Mouse (Mus musculus): Measurements from ENCODE around the gene Mrps5.

The Mrps5 gene

DNA sequence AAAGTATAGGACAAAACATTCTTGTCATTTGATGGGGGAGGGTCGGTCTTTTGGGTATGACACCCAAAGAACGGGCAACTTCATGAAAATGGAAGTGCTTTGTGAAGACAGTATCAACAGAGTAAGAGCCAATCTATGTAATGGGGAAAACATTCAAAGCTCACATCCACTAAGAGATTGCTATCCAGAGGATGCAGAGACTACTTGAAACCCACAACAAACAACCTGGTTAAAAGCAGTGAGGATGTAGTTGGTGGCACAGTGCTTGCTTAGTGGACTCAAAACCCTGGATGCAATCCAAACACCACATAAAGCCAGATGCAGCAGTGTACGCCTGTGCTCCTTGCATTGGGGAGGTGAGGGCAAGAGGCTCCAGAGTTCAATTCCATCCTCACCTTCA is 32.3 kb downstream of the Mrps5 start:
- DNase-seq (ENCODE audit: low spot score in 2 of 2), result no peak

DNA sequence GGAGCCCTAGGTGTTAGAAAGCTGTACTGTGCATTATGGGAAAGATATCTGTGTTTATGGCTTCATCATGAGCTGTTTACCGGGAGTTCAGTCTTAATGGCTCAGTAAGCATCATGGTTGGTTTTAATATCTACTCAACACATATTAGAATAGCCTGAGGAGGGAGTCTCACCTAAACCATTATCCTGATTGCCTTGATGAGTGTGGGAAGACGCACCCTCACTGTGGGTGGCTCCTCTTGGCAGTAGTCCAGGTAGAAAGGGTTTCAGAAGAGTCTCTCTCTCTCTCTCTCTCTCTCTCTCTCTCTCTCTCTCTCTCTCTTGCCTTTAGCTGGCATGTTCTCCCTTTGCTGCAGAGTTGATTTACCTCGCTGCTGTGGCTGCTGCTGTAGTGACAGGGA is 35.0 kb downstream of the Mrps5 start:
- DNase-seq (ENCODE audit: low spot score in 2 of 2), result no peak

DNA sequence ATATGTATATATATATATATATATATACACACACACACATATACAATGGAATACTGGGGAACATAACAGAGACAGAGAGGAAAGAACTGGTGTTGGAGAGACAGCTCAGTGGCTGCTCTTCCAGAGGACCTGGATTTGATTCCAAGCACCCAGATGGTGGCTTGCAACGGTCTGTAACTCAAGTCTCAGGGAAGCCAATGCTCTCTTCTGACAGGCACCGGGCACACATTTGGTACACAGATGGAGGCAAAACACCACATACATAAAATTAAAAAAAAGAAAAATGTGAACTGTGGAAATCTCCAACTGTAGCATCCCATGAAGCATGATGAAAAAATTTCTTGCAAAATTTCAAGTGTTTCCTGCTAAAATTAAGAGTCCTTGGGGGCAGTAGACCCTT is 37.8 kb downstream of the Mrps5 start:
- DNase-seq (ENCODE audit: low spot score in 2 of 2), result no peak

DNA sequence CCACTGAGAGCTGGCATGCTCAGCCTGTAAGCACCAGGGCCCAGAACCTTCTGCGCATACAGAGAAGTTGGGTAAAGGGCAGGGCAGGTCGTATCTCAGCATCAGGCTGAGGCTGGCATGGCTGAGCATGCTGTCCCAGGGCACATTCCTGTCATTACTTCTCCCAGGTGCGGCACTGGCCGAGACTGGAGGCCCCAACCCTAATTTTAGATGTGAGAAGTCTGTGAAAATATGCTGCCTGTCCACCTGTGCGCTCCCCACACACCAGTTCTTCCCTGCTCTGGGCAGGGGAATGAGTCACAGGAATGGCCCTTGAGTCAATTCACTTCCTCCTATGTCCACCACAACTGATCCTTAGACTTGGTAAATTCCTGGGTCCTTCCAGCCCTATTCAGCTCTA is 38.6 kb downstream of the Mrps5 start:
- DNase-seq (ENCODE audit: low spot score in 2 of 2), result peak in 1 of 2 experiments; percentile 67

DNA sequence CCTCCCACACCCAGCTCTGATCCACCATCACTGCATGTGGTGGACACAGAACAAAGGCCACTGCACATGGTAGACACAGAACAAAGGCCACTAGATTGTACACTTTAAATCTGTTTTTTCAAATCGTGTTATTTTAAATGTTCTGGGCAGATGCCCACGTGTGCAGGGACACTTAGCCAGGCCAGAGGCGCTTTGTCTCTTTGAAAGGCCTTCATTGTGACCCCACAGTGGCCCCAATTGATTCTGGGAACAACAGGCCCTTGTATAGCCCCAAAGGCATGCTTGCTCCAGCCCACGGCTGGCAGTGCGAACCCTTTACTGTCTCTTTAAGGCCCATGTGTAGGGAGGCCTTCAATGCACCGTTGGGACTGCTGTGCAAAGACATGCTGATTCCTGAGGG is 40.3 kb downstream of the Mrps5 start:
- DNase-seq (ENCODE audit: low spot score in 2 of 2), result no peak

DNA sequence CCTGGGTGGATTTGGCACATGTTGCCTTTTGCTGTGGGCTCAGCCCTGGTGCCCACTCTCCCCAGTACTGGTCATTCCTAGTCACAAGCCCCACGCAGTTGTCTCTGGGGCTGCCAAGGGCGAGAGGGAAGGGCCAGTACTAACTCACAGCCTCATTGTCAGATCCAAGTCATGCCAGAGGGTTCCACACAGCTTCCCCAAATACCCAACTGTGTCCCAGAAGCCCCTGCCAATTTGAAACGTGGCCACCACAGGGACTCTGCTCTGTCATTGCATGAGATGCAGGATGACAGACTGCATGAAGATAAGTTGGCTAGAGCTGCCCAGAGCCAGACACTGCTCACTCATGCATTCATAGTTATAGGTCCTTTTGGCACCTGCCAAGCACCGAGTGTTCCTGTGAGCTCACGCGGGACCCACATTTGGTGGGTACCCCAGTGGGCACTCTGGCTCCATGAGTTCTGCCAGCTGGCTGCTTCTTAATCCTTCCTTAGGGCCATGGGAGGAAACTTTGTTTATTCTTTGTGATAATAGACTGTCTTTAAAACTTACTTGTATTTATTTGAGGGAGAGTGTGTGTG is 41.1 kb downstream of the Mrps5 start:
- DNase-seq (ENCODE audit: low spot score in 2 of 2), result no peak

DNA sequence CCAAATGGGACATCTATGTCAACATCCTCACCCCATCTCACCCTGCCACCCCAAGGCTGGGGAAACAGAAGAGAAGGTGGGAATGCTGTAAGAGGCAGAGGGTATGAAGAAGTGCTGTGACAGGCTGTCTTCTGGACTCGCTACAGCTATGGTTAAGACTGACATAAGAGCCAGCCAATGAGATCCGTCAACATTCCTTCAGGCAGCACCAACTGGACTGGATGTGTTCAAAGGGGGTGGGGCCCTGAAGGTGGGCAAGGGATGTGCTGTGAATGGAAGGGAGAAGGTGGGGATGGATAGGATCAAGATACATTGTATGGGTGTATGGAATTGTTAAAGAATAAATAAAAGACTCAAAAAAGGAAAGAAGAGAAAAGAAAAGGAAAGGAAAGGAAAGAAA is 45.6 kb downstream of the Mrps5 start:
- no peak for DNase-seq (ENCODE audit: low spot score in 2 of 2)

DNA sequence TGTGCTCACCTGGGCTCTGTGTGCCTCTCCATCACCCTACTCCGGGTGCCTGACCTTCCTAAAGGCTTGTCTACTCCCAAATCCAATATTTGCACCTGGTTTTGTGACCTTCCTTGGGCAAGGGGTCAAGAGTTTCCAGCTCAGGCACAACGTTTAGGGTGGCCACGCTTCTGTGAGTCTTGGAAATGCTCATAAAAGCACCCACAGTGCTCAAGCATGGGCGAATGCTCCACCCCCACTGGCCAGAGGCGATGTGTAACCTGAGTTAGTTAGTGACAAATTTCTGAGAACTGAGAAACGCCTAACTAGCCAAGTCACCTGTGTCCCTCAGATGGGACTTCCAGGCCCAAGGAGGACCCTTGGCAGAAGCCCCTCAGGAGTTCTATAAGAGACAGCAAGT is 48.6 kb downstream of the Mrps5 start:
- no peak for DNase-seq (ENCODE audit: low spot score in 2 of 2)

DNA sequence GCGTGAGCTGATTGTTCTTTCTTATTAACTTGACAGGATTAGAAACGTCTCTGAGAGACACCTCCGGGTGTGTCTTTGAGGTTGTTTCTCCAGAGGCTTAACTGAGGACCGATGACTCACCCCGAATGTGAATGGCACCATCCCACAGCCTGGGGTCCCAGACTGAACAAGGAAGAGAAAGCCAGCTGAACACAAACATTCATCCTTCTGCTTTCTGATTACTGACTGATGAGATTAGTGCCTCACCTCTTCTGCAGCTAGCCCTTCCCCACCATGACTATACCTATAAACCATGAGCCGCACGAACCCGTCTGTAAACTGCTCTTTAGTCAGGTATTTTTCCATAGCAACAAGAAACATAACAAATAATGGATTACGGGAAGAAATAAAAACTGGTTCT is 52.0 kb downstream of the Mrps5 start:
- DNase-seq (ENCODE audit: low spot score in 2 of 2), result no peak

DNA sequence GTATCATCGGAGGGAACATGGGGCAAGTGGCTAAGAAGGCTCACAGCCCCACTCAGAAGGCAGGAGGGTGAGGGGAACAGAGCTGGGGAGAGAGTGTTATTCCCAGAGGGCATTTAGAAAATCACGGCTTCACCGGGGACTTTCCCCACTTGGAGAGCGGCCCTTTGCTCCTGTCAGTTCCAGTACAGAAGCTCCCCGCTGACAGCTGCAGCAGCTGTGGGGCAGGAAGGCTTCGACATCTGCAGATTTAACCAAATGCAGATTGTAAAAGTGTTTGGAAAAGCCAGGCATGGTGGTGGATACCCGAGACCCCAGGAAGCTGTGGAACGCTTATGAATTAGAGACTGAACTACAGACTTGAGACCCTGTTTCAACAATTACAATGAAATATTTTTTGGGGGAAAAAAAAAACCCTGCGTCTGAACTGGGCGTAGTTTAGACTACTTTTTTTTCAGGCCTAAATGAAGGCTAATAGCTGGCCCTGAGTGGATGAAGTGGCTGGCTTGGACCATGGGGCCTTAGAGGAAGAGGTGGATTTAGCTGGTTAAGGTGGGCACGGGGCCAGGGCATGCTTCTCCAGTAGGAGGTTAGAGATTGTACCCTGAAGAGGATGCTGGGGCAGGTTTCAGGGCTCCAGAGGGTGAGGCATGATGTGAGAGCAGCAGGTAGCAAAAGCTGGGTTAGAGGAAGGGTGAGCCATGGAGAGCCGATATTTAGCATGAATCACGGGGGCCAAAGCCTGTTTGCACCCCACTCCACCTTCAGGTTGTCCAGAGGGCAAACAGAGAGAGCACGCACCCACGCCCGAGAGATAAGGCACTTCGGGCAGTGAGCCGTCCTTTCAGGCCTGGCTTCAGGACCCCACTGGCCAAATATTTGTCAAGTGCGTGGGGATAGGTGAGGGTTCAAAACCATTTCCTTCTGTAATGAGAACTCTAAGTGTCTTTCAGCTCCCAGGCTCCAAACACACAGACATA is 57.0 kb downstream of the Mrps5 start:
- no peak for DNase-seq (ENCODE audit: low spot score in 2 of 2)

DNA sequence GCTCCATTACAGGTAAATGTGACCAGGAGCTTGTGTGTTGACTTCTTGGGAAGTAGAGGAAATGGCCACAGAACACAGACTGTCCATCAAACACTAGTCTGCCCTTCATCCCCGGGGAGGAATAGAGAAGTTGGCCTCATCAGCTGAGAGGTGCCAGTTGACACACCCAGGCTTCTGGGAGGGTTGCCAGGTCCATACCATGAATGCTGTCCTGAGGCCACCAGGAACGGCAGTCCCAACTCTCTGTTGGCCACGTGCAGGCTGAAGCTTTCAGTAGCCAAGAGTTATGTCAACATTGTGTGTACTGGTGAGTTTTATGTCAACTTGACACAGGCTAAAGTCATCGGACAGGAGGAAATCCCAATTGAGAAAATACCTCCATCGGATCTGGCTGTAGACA is 59.9 kb downstream of the Mrps5 start:
- DNase-seq (ENCODE audit: low spot score in 2 of 2), result no peak

DNA sequence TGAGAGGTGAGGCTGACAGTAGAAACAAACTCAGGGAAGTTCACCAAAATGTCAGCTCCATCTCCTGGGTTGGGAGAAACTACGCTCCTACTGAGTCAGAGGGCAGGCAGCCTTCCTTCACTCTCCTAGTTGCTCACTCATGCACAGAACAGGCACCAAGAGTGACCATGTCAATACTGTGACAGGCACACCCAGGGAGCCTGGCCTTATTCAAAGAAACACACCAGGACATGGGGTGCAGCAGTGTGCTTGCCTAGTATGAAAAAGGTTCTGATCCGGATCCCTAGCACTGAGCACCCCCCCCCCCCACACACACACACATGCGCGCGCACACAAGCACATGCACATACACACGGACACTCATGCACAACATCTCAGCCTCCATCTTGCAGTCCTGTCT is 61.1 kb downstream of the Mrps5 start:
- no peak for DNase-seq (ENCODE audit: low spot score in 2 of 2)

DNA sequence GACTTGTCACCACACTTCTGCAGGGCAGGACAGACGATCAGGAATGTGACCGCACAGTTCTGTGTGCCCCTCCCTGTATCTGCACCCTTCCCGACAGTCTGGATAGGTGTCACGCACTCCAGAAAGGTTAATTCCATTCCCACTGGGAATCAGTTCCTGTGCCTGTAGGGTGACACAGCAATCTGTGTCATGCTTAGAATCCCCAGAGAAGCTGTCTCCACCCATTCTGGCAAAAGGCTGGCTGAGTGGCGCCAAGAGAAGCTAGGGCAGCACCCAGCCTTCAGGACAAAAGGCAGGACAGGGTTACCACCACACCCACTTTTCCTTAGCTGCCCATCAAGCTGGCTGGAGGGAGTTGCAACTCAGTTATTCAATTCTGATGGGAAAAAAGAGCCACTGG is 62.9 kb downstream of the Mrps5 start:
- no peak for DNase-seq (ENCODE audit: low spot score in 2 of 2)

DNA sequence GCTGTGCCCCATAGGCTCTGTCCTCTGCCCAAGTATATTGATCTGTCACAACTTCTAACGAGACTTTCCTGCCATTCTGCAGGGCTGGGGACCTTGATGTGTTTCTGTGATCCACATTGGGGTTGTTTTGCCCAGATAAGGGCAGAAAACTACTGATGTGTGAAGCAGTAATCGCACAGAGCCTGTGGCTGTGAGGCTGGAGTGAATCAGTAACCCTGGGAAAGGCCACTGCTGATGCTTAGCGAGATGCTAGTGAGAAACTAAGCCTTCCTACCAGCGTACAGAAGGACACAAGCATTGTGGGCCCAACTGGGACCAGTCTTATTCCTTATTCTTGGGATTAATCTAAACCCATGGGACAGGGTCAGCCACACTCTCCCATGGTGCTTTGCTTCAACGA is 64.6 kb downstream of the Mrps5 start:
- DNase-seq (ENCODE audit: low spot score in 2 of 2), result no peak

DNA sequence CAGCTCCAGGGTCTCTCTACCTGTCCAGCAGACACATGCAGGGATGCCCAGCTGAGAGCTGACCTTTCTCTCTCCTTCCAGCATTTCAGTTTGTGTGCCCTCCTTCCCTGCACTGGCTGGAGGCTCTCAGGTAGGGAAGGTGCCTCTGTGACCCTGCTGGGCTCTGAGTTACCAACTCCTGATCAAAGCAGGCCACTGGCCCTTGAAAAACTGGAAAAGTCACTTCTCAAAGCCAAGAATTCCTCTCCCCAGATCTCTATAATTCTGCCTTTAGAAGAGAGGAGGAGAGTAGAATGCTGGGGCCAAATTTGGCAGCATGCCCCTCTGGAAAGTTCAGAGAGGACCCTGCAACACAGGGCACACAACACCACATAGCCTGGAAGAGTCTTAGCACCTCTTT is 65.3 kb downstream of the Mrps5 start:
- no peak for DNase-seq (ENCODE audit: low spot score in 2 of 2)

DNA sequence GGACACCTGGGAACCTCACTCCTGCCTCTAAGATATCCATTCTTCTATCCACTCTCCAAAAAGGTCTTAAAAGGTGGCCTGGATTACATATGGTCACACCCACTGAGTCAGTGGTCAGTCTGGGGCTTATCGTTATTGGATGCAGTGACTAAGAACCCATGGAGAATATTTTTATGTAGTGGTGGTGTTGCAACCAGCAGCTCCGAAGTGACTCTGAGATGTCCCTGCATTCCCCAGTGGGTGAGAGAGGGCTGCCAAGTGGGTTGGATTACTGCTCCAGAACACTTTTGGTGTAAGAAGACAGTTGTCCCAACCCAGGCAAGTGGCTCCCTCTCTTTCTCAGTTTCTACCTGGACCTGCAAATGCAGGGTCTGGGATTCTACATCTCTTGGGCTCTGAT is 65.8 kb downstream of the Mrps5 start:
- DNase-seq (ENCODE audit: low spot score in 2 of 2), result no peak

DNA sequence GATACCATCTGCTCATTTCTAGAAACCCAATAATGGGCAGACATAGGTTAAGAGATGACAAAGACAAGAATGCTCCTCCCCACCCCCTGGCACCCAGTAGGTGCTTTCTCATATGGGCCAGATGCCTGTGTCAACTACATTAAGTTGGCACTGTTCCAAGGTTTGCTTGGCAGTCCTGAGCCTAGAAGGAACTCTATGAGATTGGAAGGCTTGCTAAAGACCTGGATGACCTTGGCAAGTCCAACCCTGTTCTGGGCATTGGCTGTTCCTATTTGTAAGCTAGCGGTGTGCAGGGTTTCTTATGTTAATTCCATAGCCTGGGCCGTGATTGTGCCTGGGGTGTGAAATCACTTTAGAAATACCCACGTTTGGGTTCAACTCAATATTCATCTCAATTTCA is 67.8 kb downstream of the Mrps5 start:
- DNase-seq (ENCODE audit: low spot score in 2 of 2), result no peak

DNA sequence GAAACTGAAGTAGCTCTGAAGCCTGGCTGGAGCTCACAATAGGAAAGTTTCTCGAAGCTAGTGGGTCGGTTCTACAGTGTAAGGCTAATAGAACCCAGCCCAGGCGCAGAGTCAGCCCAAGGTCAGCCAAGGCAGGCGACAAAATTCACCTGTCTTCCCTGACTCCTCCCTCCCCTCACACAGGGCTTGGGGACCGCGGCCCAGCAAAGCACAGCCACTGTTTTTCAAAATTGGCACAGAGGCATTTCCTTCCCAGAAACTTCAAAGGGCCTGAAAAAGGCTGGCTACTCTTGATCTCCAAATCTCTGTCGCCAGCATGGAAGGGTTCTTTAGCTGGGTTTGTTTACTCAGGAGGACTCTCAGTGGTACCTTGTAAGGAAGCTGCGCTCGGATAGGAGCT is 68.4 kb downstream of the Mrps5 start:
- DNase-seq (ENCODE audit: low spot score in 2 of 2), result no peak

DNA sequence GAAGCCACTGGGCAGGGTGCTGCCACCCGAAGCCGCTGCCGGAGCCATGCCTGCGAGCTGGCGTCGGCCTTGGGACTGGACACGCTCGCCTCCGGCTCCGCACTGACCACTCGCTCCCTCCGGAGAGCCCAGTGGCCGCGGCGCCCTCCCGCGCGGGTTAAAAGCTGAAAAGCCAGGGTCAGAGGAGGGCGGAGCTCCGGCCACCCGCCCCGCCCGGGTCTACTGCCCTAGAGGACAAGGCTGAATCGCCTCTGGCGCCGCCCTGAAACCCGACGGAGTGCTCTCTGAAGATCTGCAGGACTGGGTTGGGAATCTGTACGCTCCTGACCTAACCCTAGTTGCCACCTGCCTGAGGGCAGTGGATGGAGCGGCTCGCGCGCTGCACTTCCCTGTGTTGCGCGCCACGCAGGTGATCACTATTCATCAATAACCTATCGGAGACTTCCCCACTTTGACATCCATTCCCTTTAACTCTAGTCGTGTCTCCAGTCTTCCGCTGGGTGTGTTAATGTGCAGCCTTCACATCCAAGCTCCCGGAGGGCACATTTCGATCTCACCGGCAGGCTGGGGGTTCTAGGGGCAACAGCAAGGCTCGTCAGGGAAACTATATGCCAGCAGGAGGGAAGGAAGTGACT is 69.2 kb downstream of the Mrps5 start, which contains the start of gene Mal:
Mal (minus strand) TSS at position 610 of the 635 bp plus-strand sequence.
- DNase-seq (ENCODE audit: low spot score in 2 of 2), result peak; percentile 60 to 66
